9 mouse cellular contexts compared by ENCODE assay signal in genomic region chr5:65242740-65243139, GRCm38 (mm10). TPM values are rescaled to one million over a fixed set of nuclear protein-coding genes. Genes with fewer than 3 reads are reported as not detected.
A peak's percentile ranks its signal among the peaks of the same experiment; 100 is the strongest.
DNase-seq lines count a peak whose midpoint lies in the region; ATAC-seq and TF ChIP-seq lines count a peak whose summit lies in the region.
"Had no signal": no experiment of that assay in that cellular context is flagged by ENCODE, and none has a peak within 500 bp of the region (broad histone marks: within the 10 kb centered on the region; RNA-seq: fewer than 3 reads in every experiment).

No protein-coding gene starts in this region.

- no peak overlapping the region for H3K9ac ChIP-seq in kidney, postnatal 0 days (ENCODE audit: low read depth, low read length)
- H3K9ac ChIP-seq in kidney, embryonic 14.5 days (ENCODE audit: low read depth, low read length): no peak overlapping the region
- H3K9ac ChIP-seq in limb, embryonic 14.5 days (ENCODE audit: low read depth, low read length, severe bottlenecking): no peak overlapping the region
- H3K9ac ChIP-seq: heart, embryonic 13.5 days had no signal

- TF ChIP-seq CTCF in kidney, postnatal 0 days (IDR thresholded peaks at IDR 0.05; ENCODE audit: low read depth): peak; percentile 67

- TF ChIP-seq POLR2A in limb, embryonic 14.5 days (IDR thresholded peaks at IDR 0.05; ENCODE audit: borderline replicate concordance, extremely low read depth, insufficient read depth, insufficient read length): no peak

- no peak; the same call in 1 of the 2 replicates for ATAC-seq in kidney, postnatal 0 days (replicated peaks; ENCODE audit: low FRiP score, low read depth)
- no peak for ATAC-seq in kidney, embryonic 14.5 days (ENCODE audit: low FRiP score, low TSS enrichment)
- ATAC-seq in common myeloid progenitor, adult 5-6 weeks (replicated peaks; ENCODE audit: low read depth, poor library complexity, severe bottlenecking): 0 out of 2 replicates have a peak, but pooled peaks have one; percentile 36
- ATAC-seq in limb, embryonic 14.5 days (ENCODE audit: low FRiP score, low read depth): no peak

- no peak overlapping the region for H3K27ac ChIP-seq in kidney, postnatal 0 days
- no peak overlapping the region for H3K27ac ChIP-seq in kidney, embryonic 14.5 days (ENCODE audit: low read depth, low read length)
- H3K27ac ChIP-seq in limb, embryonic 14.5 days (replicated peaks; ENCODE audit: low read depth, low read length): no peak overlapping the region
- H3K27ac ChIP-seq: heart, embryonic 13.5 days had no signal

- 46% methylated on average over 5 of the region's 5 CpGs for WGBS in kidney, postnatal 0 days
- WGBS in kidney, embryonic 14.5 days: 53% methylated on average over 5 of the region's 5 CpGs
- WGBS in limb, embryonic 14.5 days: 61% methylated on average over 5 of the region's 5 CpGs

- peaks cover 14% of the 10 kb centered on the region; the same call in 1 of the 2 replicates for H3K36me3 ChIP-seq in kidney, postnatal 0 days (ENCODE audit: insufficient read depth, low read length)
- peaks cover 9% of the 10 kb centered on the region; the same call in 1 of the 2 replicates for H3K36me3 ChIP-seq in kidney, embryonic 14.5 days (ENCODE audit: control insufficient read depth, insufficient read depth, low read length)
- peaks cover 14% of the 10 kb centered on the region for H3K36me3 ChIP-seq in limb, embryonic 14.5 days (ENCODE audit: control insufficient read depth, insufficient read depth, low read length)

- H3K4me3 ChIP-seq in kidney, postnatal 0 days (replicated peaks; ENCODE audit: low read depth, low read length): no peak overlapping the region
- no peak overlapping the region for H3K4me3 ChIP-seq in kidney, embryonic 14.5 days (ENCODE audit: low read length)
- H3K4me3 ChIP-seq in limb, embryonic 14.5 days (replicated peaks; ENCODE audit: low read length): no peak overlapping the region
- H3K4me3 ChIP-seq: heart, embryonic 13.5 days had no signal

- no peak overlapping the region for H3K4me2 ChIP-seq in kidney, postnatal 0 days (ENCODE audit: low read length)
- H3K4me2 ChIP-seq in kidney, embryonic 14.5 days (replicated peaks; ENCODE audit: low read depth, low read length): no peak overlapping the region
- H3K4me2 ChIP-seq in limb, embryonic 14.5 days (replicated peaks; ENCODE audit: low read depth, low read length, severe bottlenecking): no peak overlapping the region
- H3K4me2 ChIP-seq: heart, embryonic 13.5 days had no signal

- H3K9me3 ChIP-seq in kidney, postnatal 0 days (replicated peaks; ENCODE audit: low read length): no peaks in the 10 kb centered on the region
- no peaks in the 10 kb centered on the region for H3K9me3 ChIP-seq in kidney, embryonic 14.5 days (ENCODE audit: control insufficient read depth, low read length)
- H3K9me3 ChIP-seq in limb, embryonic 14.5 days (ENCODE audit: control insufficient read depth, low read length): no peaks in the 10 kb centered on the region
- H3K9me3 ChIP-seq: heart, embryonic 13.5 days had no signal

- peak; percentile 67 for DNase-seq in kidney, postnatal 0 days (ENCODE audit: low spot score)
- peak; percentile 47 to 50 for DNase-seq in B cell, adult 2 months
- DNase-seq in ES-CJ7 (ENCODE audit: low read depth, low spot score): peak; percentile 63
- peak; percentile 76 for DNase-seq in limb, embryonic 14.5 days (ENCODE audit: low spot score)
- peak; percentile 63 for DNase-seq in thymus, postnatal 4 days
- no peak for DNase-seq in ovary, postnatal 36 days (ENCODE audit: low spot score)

- H3K4me1 ChIP-seq in kidney, postnatal 0 days (replicated peaks; ENCODE audit: insufficient read depth, low read length): no peaks in the 10 kb centered on the region
- H3K4me1 ChIP-seq in kidney, embryonic 14.5 days (ENCODE audit: control insufficient read depth, insufficient read depth, low read length): no peaks in the 10 kb centered on the region
- H3K4me1 ChIP-seq in limb, embryonic 14.5 days (ENCODE audit: control insufficient read depth, insufficient read depth, low read length): 0 out of 2 replicates have a peak, but pooled peaks cover 3% of the 10 kb centered on the region

- no peaks in the 10 kb centered on the region for H3K27me3 ChIP-seq in kidney, postnatal 0 days (ENCODE audit: insufficient read depth, low read length)
- H3K27me3 ChIP-seq in kidney, embryonic 14.5 days (ENCODE audit: control insufficient read depth, insufficient read depth, low read length): no peaks in the 10 kb centered on the region
- H3K27me3 ChIP-seq in limb, embryonic 14.5 days (ENCODE audit: control insufficient read depth, insufficient read depth, low read length): no peaks in the 10 kb centered on the region
- H3K27me3 ChIP-seq: heart, embryonic 13.5 days had no signal

RNA-seq across cellular contexts. Expression of gene Wdr19, which starts 43.2 kb away (rescaled TPM):
- 9.9 and 10.2 TPM in 2 replicates for polyA plus RNA-seq in kidney, postnatal 0 days (2015; fragmentation: Nextera tagmentation; extraction: Ambion mirVana)
- polyA plus RNA-seq in kidney, embryonic 14.5 days (2014; fragmentation: Nextera tagmentation; extraction: Ambion mirVana): 8.7 and 15.8 TPM in 2 replicates
- total RNA-seq in common myeloid progenitor, adult 5-6 weeks (2017): 4.3 and 4.7 TPM in 2 replicates
- 11.9 and 12.4 TPM in 2 replicates for polyA plus RNA-seq in limb, embryonic 14.5 days (2012; rRNA removed)
- polyA plus RNA-seq in limb, embryonic 14.5 days (2014; fragmentation: Nextera tagmentation; extraction: Ambion mirVana): 8.4 and 11.4 TPM in 2 replicates
